Mouse (Mus musculus) stomach, postnatal 0 days (tissue): ENCODE measurements around the gene Zfp473.

Experiments
- CTCF ChIP-seq: IDR thresholded peaks from 2 replicates; pipeline ENCODE4 v1.5.1; 2016; ENCODE audit warnings: antibody characterized with exemption, low read depth, mild to moderate bottlenecking, moderate library complexity
- EP300 ChIP-seq: optimal IDR thresholded peaks from 2 replicates; pipeline ENCODE3; 2016; ENCODE audit warnings: antibody characterized with exemption

GRCm38 (mm10) chr7:44708574-44708973 is 42.3 kb downstream of the Zfp473 start, which contains the start of gene Izumo2:
- TF ChIP-seq CTCF (no peak), EP300 (no peak)
